Mouse (Mus musculus): ENCODE data around the gene Sec14l2.

- TF ChIP-seq CTCF (IDR thresholded peaks at IDR 0.05; ENCODE audit: low read depth) = peak; percentile 76
- TF ChIP-seq EP300 (optimal IDR thresholded peaks at IDR 0.05) = no peak
These were observed 12.0 kb upstream of the Sec14l2 start, which contains the start of gene Rnf215 for GRCm38 (mm10) chr11:4134986-4135935.
